13 mouse cellular contexts compared by ENCODE assay signal in genomic region chr12:38929644-38930043, GRCm38 (mm10).
A peak's percentile ranks its signal among the peaks of the same experiment; 100 is the strongest.
DNase-seq lines count a peak whose midpoint lies in the region; ATAC-seq lines count a peak whose summit lies in the region.
"Had no signal": no experiment of that assay in that cellular context is flagged by ENCODE, and none has a peak within 500 bp of the region (broad histone marks: within the 10 kb centered on the region; RNA-seq: fewer than 3 reads in every experiment).

No protein-coding gene starts in this region.

- 25% methylated on average over 1 of the region's 1 CpGs for WGBS in heart, embryonic 10.5 days
- 18% methylated on average over 1 of the region's 1 CpGs for WGBS in forebrain, embryonic 12.5 days
- 82% methylated on average over 1 of the region's 1 CpGs for WGBS in macrophage (ENCODE audit: missing documents)

- intact Hi-C loops in heart, postnatal 25 days (cut with DNase I): loop anchor here (10.0 kb wide), 1 partner anchor 155 kb away; the partner anchor contains the start of gene Etv1

- H3K4me1 ChIP-seq in heart, embryonic 10.5 days: no peaks in the 10 kb centered on the region
- H3K4me1 ChIP-seq in forebrain, embryonic 12.5 days: no peaks in the 10 kb centered on the region
- H3K4me1 ChIP-seq: hindbrain, embryonic 12.5 days; stomach, embryonic 15.5 days had no signal

- no peaks in the 10 kb centered on the region for H3K9me3 ChIP-seq in heart, embryonic 10.5 days
- H3K9me3 ChIP-seq in forebrain, embryonic 12.5 days: no peaks in the 10 kb centered on the region
- H3K9me3 ChIP-seq: hindbrain, embryonic 12.5 days; limb, embryonic 13.5 days; neural tube, embryonic 15.5 days; stomach, embryonic 15.5 days had no signal

- no peaks in the 10 kb centered on the region for H3K79me2 ChIP-seq in macrophage (ENCODE audit: inconsistent target)

- no peaks in the 10 kb centered on the region for H3K36me3 ChIP-seq in heart, embryonic 10.5 days
- H3K36me3 ChIP-seq in forebrain, embryonic 12.5 days (replicated peaks): no peaks in the 10 kb centered on the region
- no peaks in the 10 kb centered on the region for H3K36me3 ChIP-seq in macrophage (ENCODE audit: inconsistent target)
- H3K36me3 ChIP-seq: hindbrain, embryonic 12.5 days; limb, embryonic 13.5 days; neural tube, embryonic 15.5 days; stomach, embryonic 15.5 days had no signal

- DNase-seq in heart, embryonic 10.5 days (ENCODE audit: low spot score): no peak
- no peak for DNase-seq in heart, postnatal 25 days (ENCODE audit: low spot score)
- DNase-seq in MN1 (ENCODE audit: low spot score): peak; percentile 27
- DNase-seq in kidney, adult 8-10 months: no peak
- no peak for DNase-seq in frontal cortex, adult 2 months (ENCODE audit: extremely low spot score in 1 of 2, low spot score in 1 of 2)
- no peak for DNase-seq in gastrocnemius, postnatal 25 days

- H3K27me3 ChIP-seq in heart, embryonic 10.5 days (ENCODE audit: insufficient read depth, poor library complexity, severe bottlenecking): no peaks in the 10 kb centered on the region
- H3K27me3 ChIP-seq in forebrain, embryonic 12.5 days: no peaks in the 10 kb centered on the region
- H3K27me3 ChIP-seq: hindbrain, embryonic 12.5 days; limb, embryonic 13.5 days; neural tube, embryonic 15.5 days; stomach, embryonic 15.5 days had no signal

- no peak overlapping the region for H3K4me2 ChIP-seq in forebrain, embryonic 12.5 days
- H3K4me2 ChIP-seq: hindbrain, embryonic 12.5 days; neural tube, embryonic 15.5 days; stomach, embryonic 15.5 days had no signal

- no peak overlapping the region for H3K9ac ChIP-seq in forebrain, embryonic 12.5 days
- H3K9ac ChIP-seq: hindbrain, embryonic 12.5 days; limb, embryonic 13.5 days; liver, embryonic 14.5 days; neural tube, embryonic 15.5 days; stomach, embryonic 15.5 days had no signal

- no peak overlapping the region for H3K4me3 ChIP-seq in heart, embryonic 10.5 days
- no peak overlapping the region for H3K4me3 ChIP-seq in forebrain, embryonic 12.5 days (replicated peaks)
- no peak overlapping the region for H3K4me3 ChIP-seq in macrophage (ENCODE audit: inconsistent target)
- H3K4me3 ChIP-seq: hindbrain, embryonic 12.5 days; neural tube, embryonic 15.5 days; stomach, embryonic 15.5 days had no signal

- H3K27ac ChIP-seq in heart, embryonic 10.5 days: 0 out of 2 replicates have a peak overlapping the region, but pooled peaks have one; percentile 56
- peak overlapping the region; percentile 70; the same call in 1 of the 2 replicates for H3K27ac ChIP-seq in forebrain, embryonic 12.5 days
- H3K27ac ChIP-seq in macrophage: peak overlapping the region; percentile 79
- H3K27ac ChIP-seq: hindbrain, embryonic 12.5 days; liver, embryonic 14.5 days; neural tube, embryonic 15.5 days; stomach, embryonic 15.5 days had no signal

- ATAC-seq in forebrain, embryonic 12.5 days (ENCODE audit: low FRiP score): peak; percentile 83; the same call in 1 of the 2 replicates
